Mouse (Mus musculus) brown adipose tissue, adult 24 weeks (tissue): ENCODE data around the gene Maml3. TPM values are rescaled to one million over a fixed set of nuclear protein-coding genes. Genes with fewer than 3 reads are reported as not detected.

ENCODE experiments used
- H3K27ac ChIP-seq: fragments of 200-500 bp; replicated peaks from 2 replicates; pipeline ENCODE4 v1.5.1; 2012; ENCODE audit warnings: low read depth, mild to moderate bottlenecking, low read length
- H3K4me1 ChIP-seq: fragments of 200-500 bp; 2 replicates; pipeline ENCODE4 v1.6.1; 2012; ENCODE audit warnings: low read length, mixed read lengths; ENCODE audit not compliant: control insufficient read depth, insufficient read depth, insufficient read length
- H3K4me3 ChIP-seq: fragments of 200-500 bp; 2 replicates; pipeline ENCODE4 v1.5.1; 2012; ENCODE audit warnings: low read depth, mild to moderate bottlenecking, low read length, moderate library complexity; ENCODE audit not compliant: insufficient read depth
- polyA plus RNA-seq: library from polyadenylated mRNA; stranded (reverse); fragments of >200 nt; gene quantifications from 2 replicates; pipeline ENCODE4 v1.2.4, GENCODE M21; 2012; ENCODE audit not compliant: missing spikeins, insufficient read depth, insufficient read length

Maml3 gene
- polyA plus RNA-seq, 1 experiment, result 1.0 TPM

GRCm38 (mm10) chr3:51697931-51698330, 406.9 kb downstream of the Maml3 start:
- no peaks in the 10 kb centered on the region for H3K4me1 ChIP-seq
- H3K4me3 ChIP-seq, result no peak overlapping the region
- no peak overlapping the region for H3K27ac ChIP-seq

GRCm38 (mm10) chr3:51695713-51696112, 409.2 kb downstream of the Maml3 start:
- Histone ChIP-seq H3K27ac (no peak overlapping the region), H3K4me1 (no peaks in the 10 kb centered on the region), H3K4me3 (no peak overlapping the region)

- Histone ChIP-seq H3K4me3 (no peak overlapping the region), H3K4me1 (no peaks in the 10 kb centered on the region), H3K27ac (no peak overlapping the region)
Observed at GRCm38 (mm10) chr3:51694576-51694975, 410.3 kb downstream of the Maml3 start.

DNA sequence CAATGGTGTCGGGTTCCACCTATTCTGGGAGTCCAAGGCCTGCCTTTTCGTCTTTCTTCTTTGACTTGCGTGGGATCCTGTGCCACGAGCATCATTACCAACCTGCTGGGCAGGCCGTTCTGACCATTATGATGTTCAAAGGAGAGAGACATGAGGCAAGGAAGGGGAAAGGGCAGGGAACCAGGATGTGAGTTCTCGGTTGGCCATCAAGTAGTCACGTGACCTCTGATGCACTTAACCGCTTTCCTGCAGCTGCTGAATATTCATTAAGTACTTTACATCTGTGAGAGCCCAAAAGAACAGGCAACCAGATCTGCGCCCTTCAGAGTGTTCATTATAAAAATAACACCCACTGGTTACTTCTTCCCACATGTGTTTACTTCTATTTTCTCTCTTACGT, 411.7 kb downstream of the Maml3 start:
- H3K4me3 ChIP-seq, result no peak overlapping the region
- H3K4me1 ChIP-seq, result no peaks in the 10 kb centered on the region
- no peak overlapping the region for H3K27ac ChIP-seq

- Histone ChIP-seq H3K4me1 (no peaks in the 10 kb centered on the region), H3K27ac (no peak overlapping the region), H3K4me3 (no peak overlapping the region)
Observed at GRCm38 (mm10) chr3:51688725-51689124, 416.2 kb downstream of the Maml3 start.

DNA sequence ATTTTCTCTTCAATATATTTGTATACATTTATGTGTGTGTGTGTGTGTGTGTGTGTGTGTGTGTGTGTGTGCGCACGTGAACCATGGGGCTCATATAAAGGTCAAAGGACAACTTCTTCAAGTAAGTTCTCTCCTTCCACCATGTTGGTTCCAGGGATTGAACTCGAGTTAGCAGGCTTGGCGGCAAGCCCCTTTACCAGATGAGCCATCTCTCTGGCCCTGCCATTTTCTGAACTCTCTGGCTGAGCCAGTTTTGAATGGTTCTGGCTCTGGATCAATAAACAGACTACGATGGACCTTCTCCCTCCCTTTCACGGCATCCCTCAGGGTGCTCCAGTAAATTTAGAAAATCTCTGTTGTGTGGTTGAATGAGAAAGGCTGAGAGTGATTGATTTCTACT, 418.1 kb downstream of the Maml3 start:
- no peak overlapping the region for H3K27ac ChIP-seq
- H3K4me3 ChIP-seq, result no peak overlapping the region
- H3K4me1 ChIP-seq, result no peaks in the 10 kb centered on the region

DNA sequence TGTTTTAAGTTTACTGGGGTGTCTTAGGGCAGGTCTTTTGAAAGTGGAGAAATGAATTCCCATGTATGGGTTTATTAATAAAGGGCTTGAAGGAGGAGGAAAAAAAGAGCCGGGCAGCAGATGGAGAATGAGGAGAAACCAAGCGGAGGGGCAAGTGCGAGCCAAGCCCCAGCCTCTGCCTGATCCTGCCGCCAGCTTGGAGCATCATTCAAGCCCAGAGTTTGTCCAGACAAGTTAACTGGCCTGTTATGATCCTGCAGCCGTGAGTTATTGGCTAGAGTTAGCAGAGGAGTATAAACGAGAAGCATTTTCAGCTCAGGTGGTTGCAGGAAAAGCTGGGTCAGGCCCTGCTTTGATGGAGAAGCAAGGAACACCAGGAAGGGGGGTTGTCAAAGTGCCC, 418.6 kb downstream of the Maml3 start:
- Histone ChIP-seq H3K27ac (no peak overlapping the region), H3K4me3 (no peak overlapping the region), H3K4me1 (no peaks in the 10 kb centered on the region)

- no peak overlapping the region for H3K27ac ChIP-seq
- no peaks in the 10 kb centered on the region for H3K4me1 ChIP-seq
- no peak overlapping the region for H3K4me3 ChIP-seq
Observed at GRCm38 (mm10) chr3:51685539-51685938, 419.3 kb downstream of the Maml3 start.

DNA sequence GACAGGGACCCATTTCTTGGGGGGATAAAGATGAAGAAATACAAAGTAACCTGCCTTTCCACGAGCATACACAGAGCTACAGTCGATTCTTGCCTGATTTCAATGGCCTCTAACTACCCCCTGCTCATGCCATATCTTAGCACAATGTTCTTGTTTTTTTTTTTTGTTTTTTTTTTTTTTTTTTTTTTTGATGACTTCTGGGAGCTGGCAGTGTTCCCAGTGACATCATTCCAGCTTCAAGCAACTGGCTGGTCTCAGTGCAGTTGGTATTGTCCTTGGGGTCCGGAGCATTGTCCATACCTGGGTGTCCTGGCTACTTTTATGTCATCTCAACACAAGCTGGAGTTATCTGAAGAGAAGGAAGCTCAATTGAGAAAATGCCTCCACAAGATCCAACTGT, 429.9 kb downstream of the Maml3 start:
- H3K4me3 ChIP-seq, result no peak overlapping the region
- no peaks in the 10 kb centered on the region for H3K4me1 ChIP-seq

GRCm38 (mm10) chr3:51673408-51674086, 431.3 kb downstream of the Maml3 start:
- no peak overlapping the region for H3K4me3 ChIP-seq
- H3K4me1 ChIP-seq, result no peaks in the 10 kb centered on the region
- no peak overlapping the region for H3K27ac ChIP-seq

More for the DNA sequence above, 429.9 kb downstream of the Maml3 start:
- H3K27ac ChIP-seq, result no peak overlapping the region

GRCm38 (mm10) chr3:51672631-51673030, 432.2 kb downstream of the Maml3 start:
- Histone ChIP-seq H3K4me3 (no peak overlapping the region), H3K4me1 (no peaks in the 10 kb centered on the region)

DNA sequence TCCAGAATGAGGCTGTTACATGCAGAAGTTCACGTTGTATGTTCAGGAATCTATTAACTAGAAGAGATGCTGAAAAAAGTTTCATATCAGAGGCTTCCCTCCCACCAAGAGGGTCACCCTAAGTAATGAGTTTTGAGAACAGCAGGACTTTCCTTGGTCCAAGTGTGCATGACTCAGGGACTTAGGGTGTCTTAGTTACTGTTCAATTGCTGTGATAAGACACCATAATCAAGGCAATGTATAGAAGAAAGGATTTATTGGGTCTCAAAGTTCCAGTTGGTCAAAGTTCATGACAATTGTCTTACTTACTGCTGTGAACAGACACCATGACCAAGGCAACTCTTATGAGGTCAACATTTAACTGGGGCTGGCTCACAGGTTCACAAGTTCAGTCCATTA, 433.8 kb downstream of the Maml3 start:
- H3K27ac ChIP-seq, result no peak overlapping the region
- H3K4me3 ChIP-seq, result no peak overlapping the region
- no peaks in the 10 kb centered on the region for H3K4me1 ChIP-seq

More at GRCm38 (mm10) chr3:51672631-51673030, 432.2 kb downstream of the Maml3 start:
- H3K27ac ChIP-seq, result no peak overlapping the region

DNA sequence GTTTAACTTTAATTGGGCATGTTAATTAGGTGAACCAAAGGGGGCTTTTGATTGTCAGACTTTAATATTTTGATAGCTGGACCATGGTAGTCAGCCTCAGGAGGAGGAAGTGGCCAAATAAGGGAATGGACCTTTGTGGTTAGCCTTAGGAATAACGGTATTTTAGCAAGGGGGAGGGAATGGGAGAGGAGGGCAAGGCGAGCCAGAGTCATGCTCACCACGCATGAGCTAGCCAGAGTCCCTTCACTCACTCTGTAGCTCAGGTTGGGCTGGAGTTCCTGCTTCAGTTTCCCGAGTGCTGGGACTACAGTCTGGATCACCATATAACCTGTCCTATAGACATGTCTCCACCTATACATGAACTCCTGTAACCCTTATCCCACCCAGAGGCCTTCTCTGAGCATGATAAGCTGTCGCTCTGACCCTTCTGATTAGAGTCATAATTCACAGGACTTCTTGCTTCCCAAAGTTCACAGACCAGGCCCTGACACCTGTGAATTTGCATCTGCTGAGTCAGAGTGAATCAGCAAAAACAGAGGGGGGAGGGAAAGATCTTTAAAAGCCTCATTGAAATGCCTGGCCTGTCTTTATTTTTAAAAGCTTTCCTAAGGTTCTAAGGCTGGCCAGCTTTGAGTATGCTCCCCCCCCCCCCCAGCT, 434.3 kb downstream of the Maml3 start:
- Histone ChIP-seq H3K4me1 (no peaks in the 10 kb centered on the region), H3K4me3 (no peak overlapping the region), H3K27ac (no peak overlapping the region)

DNA sequence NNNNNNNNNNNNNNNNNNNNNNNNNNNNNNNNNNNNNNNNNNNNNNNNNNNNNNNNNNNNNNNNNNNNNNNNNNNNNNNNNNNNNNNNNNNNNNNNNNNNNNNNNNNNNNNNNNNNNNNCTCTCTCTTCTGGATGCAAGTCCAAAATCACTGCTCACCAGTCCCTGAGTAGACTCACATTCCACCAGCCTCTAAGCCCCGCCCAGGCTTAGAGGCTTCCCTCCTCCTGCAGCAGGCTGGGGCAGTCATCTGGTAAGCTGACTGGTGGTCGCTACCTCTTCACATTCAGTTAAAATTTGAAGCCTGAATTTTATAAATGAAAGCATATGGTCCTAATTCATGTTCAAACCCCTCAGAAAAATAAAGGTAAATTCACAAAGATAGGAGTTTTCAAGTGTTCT, 436.3 kb downstream of the Maml3 start:
- Histone ChIP-seq H3K27ac (no peak overlapping the region), H3K4me3 (no peak overlapping the region), H3K4me1 (no peaks in the 10 kb centered on the region)

DNA sequence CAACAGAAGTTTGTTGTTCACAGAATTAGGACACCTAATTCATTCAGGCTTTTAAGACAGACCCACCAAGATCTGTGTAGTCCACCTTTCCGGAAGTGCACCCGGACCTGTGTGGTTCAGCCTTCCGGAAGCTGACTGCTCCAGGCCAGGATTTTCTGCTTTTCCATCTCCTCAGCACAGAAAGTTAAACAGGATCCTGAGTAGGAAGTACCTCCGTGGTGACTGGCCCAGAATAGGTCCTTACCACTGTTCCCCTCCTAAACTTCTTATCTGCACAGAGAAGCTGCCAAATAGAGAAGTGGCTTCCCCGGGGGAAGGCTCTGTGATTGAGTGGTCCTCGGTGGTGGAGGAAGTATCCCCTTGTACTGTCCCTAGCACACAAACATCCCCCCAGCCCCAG, 442.3 kb downstream of the Maml3 start:
- Histone ChIP-seq H3K27ac (no peak overlapping the region), H3K4me3 (no peak overlapping the region), H3K4me1 (peaks cover 2% of the 10 kb centered on the region; the same call in 1 of the 2 replicates)
